Mouse (Mus musculus): ENCODE data around the gene Zbtb38.

The Zbtb38 gene

DNA sequence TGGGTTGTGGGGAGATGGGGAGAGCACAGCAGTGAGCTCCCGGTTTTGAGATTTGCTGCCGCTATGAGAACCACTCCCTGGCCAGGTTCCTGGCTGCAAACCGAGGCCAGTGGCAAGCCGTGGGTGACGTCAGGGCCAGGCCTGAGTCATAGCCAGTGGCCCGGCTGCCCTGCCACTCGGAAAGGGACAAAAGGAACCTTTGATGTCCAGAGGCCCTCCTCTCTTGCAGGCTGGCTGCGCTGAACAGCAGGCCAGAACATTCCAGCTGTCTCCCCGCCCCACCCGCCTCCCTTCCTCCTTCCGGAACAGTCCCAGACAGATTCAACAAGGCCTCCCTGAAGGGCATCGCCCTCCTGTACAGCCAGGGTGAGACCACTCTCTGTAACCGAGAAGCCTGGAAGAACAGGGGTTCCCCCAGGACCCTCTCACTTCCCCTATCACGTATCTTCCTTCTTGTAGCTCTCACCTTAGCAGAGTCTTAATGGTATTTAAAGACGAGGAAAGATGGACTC lies at the start of gene Zbtb38:
Gene Zbtb38 (minus strand): TSS at position 229 of the 512 bp plus-strand sequence.
- DNase-seq = peak; percentile 53 to 62

GRCm38 (mm10) chr9:96800131-96800825 lies 47.6 kb upstream of the Zbtb38 start:
- DNase-seq = no peak

GRCm38 (mm10) chr9:96797311-96797710 lies 44.7 kb upstream of the Zbtb38 start:
- DNase-seq = no peak

GRCm38 (mm10) chr9:96795399-96795928 lies 42.8 kb upstream of the Zbtb38 start:
- peak; percentile 41 to 49 for DNase-seq

DNA sequence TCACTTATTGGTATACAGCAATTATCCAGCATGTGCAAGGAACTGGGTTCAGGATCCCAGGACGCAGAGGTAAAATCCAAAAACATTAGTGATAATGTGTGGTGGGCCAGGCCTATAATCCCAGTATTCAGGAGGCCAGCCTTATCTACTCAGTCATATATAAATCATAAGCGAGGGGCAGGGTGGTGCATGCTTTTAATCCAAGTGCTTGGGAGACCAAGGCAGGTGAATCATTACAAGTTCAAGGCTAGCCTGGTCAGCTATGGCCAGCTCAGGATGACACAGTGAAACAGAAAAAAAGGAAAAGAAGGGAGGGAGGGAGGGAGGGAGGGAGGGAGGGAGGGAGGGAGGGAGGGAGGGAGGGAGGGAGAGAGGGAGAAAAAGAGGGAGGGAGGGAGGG lies 42.0 kb upstream of the Zbtb38 start:
- no peak for DNase-seq

GRCm38 (mm10) chr9:96792543-96792942 lies 39.9 kb upstream of the Zbtb38 start:
- no peak for DNase-seq

GRCm38 (mm10) chr9:96790389-96791007 lies 37.9 kb upstream of the Zbtb38 start:
- DNase-seq = peak in 1 of 2 experiments; percentile 9

GRCm38 (mm10) chr9:96789906-96790305 lies 37.3 kb upstream of the Zbtb38 start:
- DNase-seq = no peak

GRCm38 (mm10) chr9:96787797-96788196 lies 35.2 kb upstream of the Zbtb38 start:
- DNase-seq = no peak

GRCm38 (mm10) chr9:96785871-96786342 lies 33.3 kb upstream of the Zbtb38 start:
- no peak for DNase-seq

- DNase-seq = no peak
These were observed 32.6 kb upstream of the Zbtb38 start for GRCm38 (mm10) chr9:96785187-96785586.

DNA sequence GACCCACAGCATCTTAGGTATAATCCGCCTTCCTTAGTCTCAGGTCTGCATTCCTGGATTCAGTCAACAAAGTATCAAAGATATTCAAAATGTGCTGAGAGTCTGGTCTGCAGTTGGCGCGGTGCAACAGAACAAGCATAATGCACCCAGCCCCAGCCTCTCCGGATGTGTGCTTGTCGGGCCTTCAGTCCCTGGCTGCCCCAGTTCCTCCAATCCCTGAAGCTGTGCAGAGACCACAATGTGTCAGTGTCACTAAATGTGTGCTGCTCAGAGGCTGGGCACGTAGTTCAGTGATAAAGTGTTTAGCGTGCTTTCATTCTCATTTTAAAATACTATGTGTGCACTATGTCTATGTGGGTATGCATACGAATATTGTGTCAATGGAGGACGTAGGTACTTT lies 31.0 kb upstream of the Zbtb38 start:
- DNase-seq = no peak

- no peak for DNase-seq
These were observed 30.6 kb upstream of the Zbtb38 start for GRCm38 (mm10) chr9:96783258-96783657.

- DNase-seq = no peak
These were observed 29.4 kb upstream of the Zbtb38 start for GRCm38 (mm10) chr9:96782062-96782461.

- DNase-seq = no peak
These were observed 20.5 kb upstream of the Zbtb38 start for GRCm38 (mm10) chr9:96773146-96773545.

GRCm38 (mm10) chr9:96770443-96770842 lies 17.8 kb upstream of the Zbtb38 start:
- DNase-seq = no peak

DNA sequence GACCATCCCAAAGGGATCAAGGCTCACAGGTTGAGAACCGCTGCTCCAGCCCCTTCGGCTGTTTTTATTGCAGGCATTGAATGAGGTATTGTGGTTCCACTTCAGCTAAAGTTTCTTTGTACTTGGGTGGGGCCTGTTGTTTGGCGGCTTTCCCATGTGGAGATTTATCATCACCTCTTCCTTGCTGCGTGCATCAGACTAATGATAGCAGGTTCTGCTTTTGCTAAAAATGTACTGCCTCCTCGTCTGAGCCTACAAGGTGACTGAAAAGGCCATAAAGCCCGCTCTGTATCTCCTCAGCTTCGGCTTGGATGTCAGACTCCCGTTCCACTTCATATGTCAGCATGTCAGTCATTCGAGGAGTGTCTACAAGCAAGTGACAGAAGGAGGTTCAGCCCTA lies 17.0 kb upstream of the Zbtb38 start:
- no peak for DNase-seq

GRCm38 (mm10) chr9:96767874-96768273 lies 15.2 kb upstream of the Zbtb38 start:
- DNase-seq = no peak

DNA sequence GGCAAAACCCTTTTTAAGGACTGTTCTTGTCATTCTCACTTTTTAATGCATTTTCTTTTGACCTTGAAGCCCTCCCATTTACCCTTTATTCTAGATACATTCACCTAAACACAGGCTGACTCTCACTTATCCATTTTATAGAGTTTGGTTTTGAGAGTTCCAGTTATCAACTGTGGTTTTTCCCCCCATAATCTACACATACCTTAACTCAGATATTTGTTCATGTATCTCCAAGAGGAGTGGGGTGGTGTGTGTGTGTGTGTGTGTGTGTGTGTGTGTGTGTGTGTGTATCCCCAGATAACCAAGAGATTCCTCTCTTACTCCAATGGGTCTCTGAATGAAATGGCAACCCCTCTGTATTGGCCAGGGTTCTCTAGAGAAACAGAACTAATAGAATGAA lies 13.4 kb upstream of the Zbtb38 start:
- no peak for DNase-seq

- no peak for DNase-seq
These were observed 12.8 kb upstream of the Zbtb38 start for GRCm38 (mm10) chr9:96765410-96765809.

- no peak for DNase-seq
These were observed 11.4 kb upstream of the Zbtb38 start for GRCm38 (mm10) chr9:96763847-96764631.

GRCm38 (mm10) chr9:96763025-96763424 lies 10.4 kb upstream of the Zbtb38 start:
- no peak for DNase-seq
